Mouse (Mus musculus) MEL-GATA-1-ER (cell line): ENCODE results near the gene Aoc1.

Experiments used
- DNase-seq: peaks from one replicate; pipeline ENCODE4 v3.0.0-alpha.2; 2012; ENCODE audit warnings: low read depth; ENCODE audit errors: extremely low read depth

Aoc1 gene

DNA sequence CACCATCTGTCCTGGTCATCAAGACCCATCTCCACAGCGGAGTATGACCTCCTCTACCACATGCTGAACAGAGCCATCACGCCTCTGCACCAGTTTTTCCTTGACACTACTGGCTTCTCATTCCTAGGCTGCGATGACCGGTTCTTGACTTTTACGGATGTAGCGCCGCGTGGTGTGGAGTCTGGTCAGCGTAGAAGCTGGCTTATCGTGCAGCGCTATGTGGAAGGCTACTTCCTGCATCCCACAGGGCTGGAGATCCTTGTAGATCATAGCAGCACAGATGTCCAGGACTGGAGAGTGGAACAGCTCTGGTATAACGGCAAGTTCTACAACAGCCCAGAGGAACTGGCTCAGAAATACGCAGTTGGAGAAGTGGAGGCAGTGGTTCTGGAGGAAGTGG, 32.9 kb downstream of the Aoc1 start:
- no peak for DNase-seq

DNA sequence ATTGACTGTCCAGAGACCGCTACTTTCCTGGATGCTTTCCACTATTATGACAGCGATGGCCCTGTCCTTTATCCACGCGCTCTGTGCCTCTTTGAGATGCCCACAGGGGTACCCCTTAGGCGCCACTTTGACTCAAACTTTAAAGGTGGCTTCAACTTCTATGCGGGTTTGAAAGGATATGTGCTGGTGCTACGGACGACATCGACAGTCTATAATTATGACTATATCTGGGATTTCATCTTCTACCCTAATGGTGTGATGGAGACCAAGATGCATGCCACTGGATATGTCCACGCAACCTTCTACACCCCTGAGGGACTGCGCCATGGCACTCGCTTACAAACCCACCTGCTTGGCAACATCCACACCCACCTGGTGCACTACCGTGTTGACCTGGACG, 33.7 kb downstream of the Aoc1 start:
- no peak for DNase-seq

DNA sequence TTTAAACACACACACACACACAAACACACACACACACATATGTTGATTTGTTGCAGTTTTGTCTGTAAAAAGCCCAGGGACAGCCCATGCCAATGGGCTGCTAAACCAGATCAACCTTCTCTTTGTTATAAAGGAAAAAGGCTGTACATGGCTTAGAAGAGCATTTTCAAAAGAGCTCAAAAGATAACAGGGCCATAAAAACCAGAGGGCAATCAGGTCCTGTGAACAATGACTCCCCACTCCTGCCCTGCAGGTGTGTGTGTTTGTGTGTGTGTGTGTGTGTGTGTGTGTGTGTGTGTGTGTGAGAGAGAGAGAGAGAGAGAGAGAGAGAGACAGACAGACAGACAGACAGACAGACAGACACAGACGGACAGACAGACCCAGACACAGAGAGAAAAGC, 36.5 kb downstream of the Aoc1 start:
- DNase-seq: no peak

DNA sequence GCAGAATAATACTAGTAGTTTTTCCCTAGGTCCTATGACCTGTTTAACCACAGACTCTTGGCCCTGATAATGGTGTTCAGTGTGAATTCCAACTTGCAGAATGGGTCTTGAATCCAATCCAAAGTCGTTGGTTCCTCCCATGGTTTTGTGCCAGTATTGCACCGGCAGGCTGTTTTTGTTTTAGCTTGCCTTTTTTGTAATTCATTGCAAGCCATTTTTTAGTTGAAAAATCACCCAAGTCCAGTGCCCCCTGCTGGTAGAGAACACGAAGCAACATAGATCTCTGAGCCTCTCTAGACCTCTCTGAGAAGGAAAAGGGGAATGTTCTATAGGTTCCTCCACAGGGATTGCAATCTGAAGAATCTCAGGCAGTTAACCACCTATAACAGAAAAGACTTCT, 39.3 kb downstream of the Aoc1 start:
- DNase-seq: peak; percentile 12

- DNase-seq: no peak
These were observed 40.9 kb downstream of the Aoc1 start for GRCm38 (mm10) chr6:48913587-48913986.

GRCm38 (mm10) chr6:48929595-48929994, 56.9 kb downstream of the Aoc1 start, which contains the start of gene 1600015I10Rik:
TSS of gene 1600015I10Rik (plus strand) at chr6:48929895.
- no peak for DNase-seq

- DNase-seq: no peak
These were observed 76.9 kb downstream of the Aoc1 start for GRCm38 (mm10) chr6:48949596-48949995.

DNA sequence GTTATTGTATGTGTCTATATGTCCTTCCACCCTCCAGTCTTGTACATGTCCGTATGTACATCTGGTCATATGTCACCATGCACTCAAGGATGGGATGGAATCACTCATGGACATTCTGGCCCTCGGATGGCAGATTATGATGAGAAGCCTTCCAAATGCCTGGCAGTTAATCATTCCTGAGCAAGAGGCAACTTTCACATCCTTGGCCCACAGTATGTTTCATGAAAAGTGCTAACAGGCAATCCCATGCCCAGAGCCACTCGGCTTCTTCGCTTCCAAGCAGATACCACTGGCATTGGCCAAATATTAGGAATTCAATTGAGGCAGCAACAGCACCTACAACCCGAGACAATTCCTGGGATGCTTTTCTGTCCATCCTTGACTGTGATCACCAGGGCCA, 78.0 kb downstream of the Aoc1 start:
- DNase-seq: no peak

DNA sequence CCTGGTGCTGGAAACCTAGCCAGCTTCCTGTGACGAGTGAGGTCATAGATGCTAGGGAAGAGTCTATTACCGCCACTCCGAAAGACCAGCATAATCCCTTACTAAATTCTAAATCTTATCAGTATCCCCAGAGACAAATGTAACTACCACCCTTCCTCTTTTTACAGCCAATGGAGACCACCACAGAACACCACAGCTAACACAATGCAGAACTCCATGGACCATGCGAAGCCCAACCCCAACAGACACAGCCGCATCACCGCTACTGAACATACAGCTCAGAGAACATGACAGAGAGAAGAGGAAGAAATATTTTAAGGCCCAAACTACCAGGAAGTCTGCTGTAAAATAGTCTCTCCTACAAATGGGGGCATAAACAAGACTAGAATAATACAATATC, 78.9 kb downstream of the Aoc1 start:
- no peak for DNase-seq

- DNase-seq: no peak
These were observed 80.5 kb downstream of the Aoc1 start for GRCm38 (mm10) chr6:48953220-48953619.

DNA sequence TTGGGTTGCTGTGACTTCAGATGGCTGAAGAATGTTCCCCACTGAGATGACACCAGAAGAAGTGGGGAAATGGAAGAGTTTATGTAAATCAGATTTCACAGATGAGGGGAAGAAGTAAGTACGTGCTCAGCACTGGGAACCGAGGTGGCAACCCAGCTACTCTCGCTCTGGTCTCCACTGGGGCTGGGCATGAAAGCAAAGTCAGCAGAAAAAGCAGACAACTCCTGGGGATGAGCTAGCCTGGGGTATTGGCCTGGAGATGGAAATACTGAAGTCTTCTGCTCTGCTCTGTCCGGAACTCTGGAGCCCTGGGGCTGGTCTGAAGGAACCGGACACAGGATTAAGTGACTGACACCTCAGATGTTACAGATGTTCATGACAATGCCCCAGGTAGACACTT, 81.5 kb downstream of the Aoc1 start:
- no peak for DNase-seq

DNA sequence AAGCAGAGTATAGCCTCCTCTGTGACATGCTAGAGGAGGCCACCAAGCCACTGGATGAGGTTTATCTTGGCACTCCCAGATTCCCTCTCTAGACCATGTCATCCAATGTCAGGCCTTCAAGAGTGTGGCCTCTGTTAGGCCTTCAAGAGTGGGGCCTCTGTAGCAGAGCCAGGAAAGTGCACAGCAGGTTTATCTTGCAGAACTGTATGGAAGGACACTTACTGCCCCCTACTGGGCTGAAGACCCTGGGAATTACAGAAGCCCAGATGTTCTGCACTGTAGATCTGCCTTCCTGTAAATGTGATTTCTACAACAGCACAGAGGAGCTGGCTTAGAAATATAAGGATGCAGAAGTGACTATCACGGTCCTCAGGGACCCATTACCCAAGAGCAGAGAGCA, 82.2 kb downstream of the Aoc1 start:
- no peak for DNase-seq

DNA sequence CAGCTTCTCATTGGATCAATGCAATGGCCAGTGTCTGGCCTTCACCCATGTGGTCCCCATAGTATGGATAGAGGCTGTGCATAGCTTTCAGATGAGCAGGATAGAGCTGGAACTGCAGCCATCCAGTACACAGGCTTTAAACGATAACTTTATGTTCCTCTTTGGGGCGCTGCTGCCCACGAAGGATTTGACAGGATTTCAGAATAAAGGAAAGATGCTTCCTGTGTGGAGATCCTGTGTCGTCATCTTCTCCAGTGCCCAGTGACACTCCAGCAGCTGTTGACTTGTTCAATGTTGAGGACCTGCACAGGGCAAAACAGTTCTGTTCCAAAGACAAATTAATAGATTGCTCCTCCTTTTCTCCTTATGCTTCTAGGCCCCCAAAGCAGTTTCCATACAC, 84.1 kb downstream of the Aoc1 start:
- DNase-seq: no peak

- no peak for DNase-seq
These were observed 85.4 kb downstream of the Aoc1 start for GRCm38 (mm10) chr6:48958053-48958452.
